Mouse (Mus musculus): ENCODE measurements around the gene Tmem42. TPM values are rescaled to one million over a fixed set of nuclear protein-coding genes. Genes with fewer than 3 reads are reported as not detected.

Gene Tmem42
- total RNA-seq (2015; ENCODE audit: low replicate concordance) (2.5 and 5.4 TPM in 2 replicates), total RNA-seq (2017; ENCODE audit: low replicate concordance) (1.1 and 1.3 TPM in 2 replicates)

GRCm38 (mm10) chr9:123020995-123021631, at the start of gene Tmem42:
Gene Tmem42 (plus strand): TSS chr9:123021326.
- ATAC-seq (replicated peaks; ENCODE audit: low FRiP score, poor library complexity, severe bottlenecking), result peak; percentile 87

GRCm38 (mm10) chr9:122998406-122999192, 22.5 kb upstream of the Tmem42 start:
- ATAC-seq (replicated peaks; ENCODE audit: low FRiP score, poor library complexity, severe bottlenecking), result no peak

GRCm38 (mm10) chr9:122999193-122999586, 21.9 kb upstream of the Tmem42 start:
- ATAC-seq (replicated peaks; ENCODE audit: low FRiP score, poor library complexity, severe bottlenecking), result no peak

- no peak for ATAC-seq (replicated peaks; ENCODE audit: low FRiP score, poor library complexity, severe bottlenecking)
Measured at GRCm38 (mm10) chr9:123004718-123005117, 16.4 kb upstream of the Tmem42 start.

GRCm38 (mm10) chr9:123006071-123006470, 15.1 kb upstream of the Tmem42 start:
- ATAC-seq (replicated peaks; ENCODE audit: low FRiP score, poor library complexity, severe bottlenecking), result no peak; the same call in 1 of the 2 replicates

- no peak for ATAC-seq (replicated peaks; ENCODE audit: low FRiP score, poor library complexity, severe bottlenecking)
Measured at GRCm38 (mm10) chr9:123021636-123022379, 682 bp downstream of the Tmem42 start.

- ATAC-seq (replicated peaks; ENCODE audit: low FRiP score, poor library complexity, severe bottlenecking), result no peak
Measured at GRCm38 (mm10) chr9:123024201-123024600, 3.1 kb downstream of the Tmem42 start.

- no peak for ATAC-seq (replicated peaks; ENCODE audit: low FRiP score, poor library complexity, severe bottlenecking)
Measured at GRCm38 (mm10) chr9:123031496-123032246, 10.5 kb downstream of the Tmem42 start.

GRCm38 (mm10) chr9:123034426-123034825, 13.3 kb downstream of the Tmem42 start, which contains the start of gene Tgm4:
Gene Tgm4 (plus strand): TSS chr9:123034726.
- no peak for ATAC-seq (replicated peaks; ENCODE audit: low FRiP score, poor library complexity, severe bottlenecking)

- ATAC-seq (replicated peaks; ENCODE audit: low FRiP score, poor library complexity, severe bottlenecking), result no peak
Measured at GRCm38 (mm10) chr9:123047665-123048064, 26.5 kb downstream of the Tmem42 start.

GRCm38 (mm10) chr9:123058724-123059292, 37.7 kb downstream of the Tmem42 start:
- ATAC-seq (replicated peaks; ENCODE audit: low FRiP score, poor library complexity, severe bottlenecking), result no peak

GRCm38 (mm10) chr9:123060172-123060571, 39.0 kb downstream of the Tmem42 start:
- no peak for ATAC-seq (replicated peaks; ENCODE audit: low FRiP score, poor library complexity, severe bottlenecking)

Other genes with a start within 250 kb of the Tmem42 start
- 0.19 and 0.84 TPM in 2 replicates for gene Tcaim, start 215.8 kb upstream of the Tmem42 start, total RNA-seq (2015; ENCODE audit: low replicate concordance)
- 1.3 and 1.7 TPM in 2 replicates for gene Tcaim, start 215.8 kb upstream of the Tmem42 start, total RNA-seq (2017; ENCODE audit: low replicate concordance)
- not detected in 2 replicates for gene Gm35549, start 177.3 kb upstream of the Tmem42 start, total RNA-seq (2015; ENCODE audit: low replicate concordance)
- gene Gm35549, start 177.3 kb upstream of the Tmem42 start, total RNA-seq (2017; ENCODE audit: low replicate concordance), result not detected in 2 replicates
- gene Zfp445, start 155.3 kb upstream of the Tmem42 start, total RNA-seq (2015; ENCODE audit: low replicate concordance), result 16.7 TPM in 2 replicates
- 18.7 and 19.8 TPM in 2 replicates for gene Zfp445, start 155.3 kb upstream of the Tmem42 start, total RNA-seq (2017; ENCODE audit: low replicate concordance)
- gene Zkscan7, start 135.6 kb upstream of the Tmem42 start, total RNA-seq (2015; ENCODE audit: low replicate concordance), result 0.77 TPM in 1 of 2 replicates, not detected in the other
- gene Zkscan7, start 135.6 kb upstream of the Tmem42 start, total RNA-seq (2017; ENCODE audit: low replicate concordance), result not detected in 2 replicates
- gene Zfp105, start 98.3 kb upstream of the Tmem42 start, total RNA-seq (2015; ENCODE audit: low replicate concordance), result 1.9 TPM in 1 of 2 replicates, not detected in the other
- gene Zfp105, start 98.3 kb upstream of the Tmem42 start, total RNA-seq (2017; ENCODE audit: low replicate concordance), result 1.8 TPM in 1 of 2 replicates, not detected in the other
- gene 1110059G10Rik, start 70.3 kb upstream of the Tmem42 start, total RNA-seq (2015; ENCODE audit: low replicate concordance), result 22.9 and 32.4 TPM in 2 replicates
- gene 1110059G10Rik, start 70.3 kb upstream of the Tmem42 start, total RNA-seq (2017; ENCODE audit: low replicate concordance), result 5.8 and 18.7 TPM in 2 replicates
- gene Kif15, start 70.3 kb upstream of the Tmem42 start, total RNA-seq (2015; ENCODE audit: low replicate concordance), result 43.4 and 70.8 TPM in 2 replicates
- gene Kif15, start 70.3 kb upstream of the Tmem42 start, total RNA-seq (2017; ENCODE audit: low replicate concordance), result 118 and 133 TPM in 2 replicates
- gene Tgm4, start 13.4 kb downstream of the Tmem42 start, total RNA-seq (2015; ENCODE audit: low replicate concordance), result not detected in 2 replicates
- not detected in 2 replicates for gene Tgm4, start 13.4 kb downstream of the Tmem42 start, total RNA-seq (2017; ENCODE audit: low replicate concordance)
- 11.7 and 24.9 TPM in 2 replicates for gene Zdhhc3, start 91.9 kb downstream of the Tmem42 start, total RNA-seq (2015; ENCODE audit: low replicate concordance)
- gene Zdhhc3, start 91.9 kb downstream of the Tmem42 start, total RNA-seq (2017; ENCODE audit: low replicate concordance), result 8.4 and 15.1 TPM in 2 replicates
- gene Exosc7, start 91.9 kb downstream of the Tmem42 start, total RNA-seq (2015; ENCODE audit: low replicate concordance), result 6.5 and 12.3 TPM in 2 replicates
- 12.9 and 24.5 TPM in 2 replicates for gene Exosc7, start 91.9 kb downstream of the Tmem42 start, total RNA-seq (2017; ENCODE audit: low replicate concordance)
- not detected in 2 replicates for gene Clec3b, start 129.6 kb downstream of the Tmem42 start, total RNA-seq (2015; ENCODE audit: low replicate concordance)
- gene Clec3b, start 129.6 kb downstream of the Tmem42 start, total RNA-seq (2017; ENCODE audit: low replicate concordance), result not detected in 2 replicates
- not detected in 2 replicates for gene Cdcp1, start 194.7 kb downstream of the Tmem42 start, total RNA-seq (2015; ENCODE audit: low replicate concordance)
- gene Cdcp1, start 194.7 kb downstream of the Tmem42 start, total RNA-seq (2017; ENCODE audit: low replicate concordance), result not detected in 2 replicates
- gene Tmem158, start 239.4 kb downstream of the Tmem42 start, total RNA-seq (2015; ENCODE audit: low replicate concordance), result 1.3 TPM in 1 of 2 replicates, not detected in the other
- gene Tmem158, start 239.4 kb downstream of the Tmem42 start, total RNA-seq (2017; ENCODE audit: low replicate concordance), result not detected in 2 replicates